Mouse (Mus musculus): ENCODE measurements around the gene Prkn. TPM values are rescaled to one million over a fixed set of nuclear protein-coding genes. Genes with fewer than 3 reads are reported as not detected.

Prkn gene
- total and polyA plus RNA-seq, 3 experiments, result 0.39 to 0.50 TPM; not detected in 1

- Histone ChIP-seq H3K36me3 (ENCODE audit: control insufficient read depth in 1 of 2, insufficient read depth in 2 of 2, low read length in 2 of 2) (no peaks in the 10 kb centered on the region), H3K4me1 (ENCODE audit: control insufficient read depth in 1 of 2, insufficient read depth in 2 of 2, low read length in 2 of 2) (no peaks in the 10 kb centered on the region), H3K27ac (ENCODE audit: control insufficient read depth, low read depth, low read length) (no peak overlapping the region), H3K9me3 (replicated peaks; ENCODE audit: insufficient read depth, low read length) (no peaks in the 10 kb centered on the region), H3K27me3 (ENCODE audit: control insufficient read depth in 1 of 2, insufficient read depth in 2 of 2, low read length in 2 of 2) (no peaks in the 10 kb centered on the region), H3K9ac (ENCODE audit: control insufficient read depth, low read depth, low read length, poor library complexity, severe bottlenecking) (no peak overlapping the region), H3K4me3 (ENCODE audit: control insufficient read depth in 1 of 2, insufficient read depth in 1 of 2, low read depth in 2 of 2, low read length in 2 of 2) (no peak overlapping the region), H3K79me2 (ENCODE audit: control insufficient read depth, insufficient read depth, low read length, poor library complexity) (no peaks in the 10 kb centered on the region)
- TF ChIP-seq E2F4 (IDR thresholded peaks at IDR 0.05; ENCODE audit: borderline replicate concordance, low read depth, low read length) (no peak), SMC3 (IDR thresholded peaks at IDR 0.05; ENCODE audit: low read depth, low read length) (0 out of 2 replicates have a peak, but pooled peaks have one; percentile 14), POLR2A (IDR thresholded peaks at IDR 0.05; ENCODE audit: control insufficient read depth in 1 of 2, insufficient read depth in 1 of 2, low read depth in 1 of 2, low read length in 2 of 2, poor library complexity in 1 of 2) (no peak), RAD21 (IDR thresholded peaks at IDR 0.05; ENCODE audit: low read depth, low read length) (peak; percentile 7), POLR2AphosphoS5 (IDR thresholded peaks at IDR 0.05; ENCODE audit: borderline replicate concordance, low read depth, low read length) (no peak), CTCF (IDR thresholded peaks at IDR 0.05 in 2 of 3, conservative IDR thresholded peaks at IDR 0.05 in 1 of 3; ENCODE audit: control insufficient read depth in 1 of 3, insufficient read depth in 1 of 3, low read depth in 2 of 3, low read length in 3 of 3, poor library complexity in 1 of 3, severe bottlenecking in 1 of 3) (peak in 1 of 3 experiments; percentile 8; a peak in 1 of 6 replicates)
- DNase-seq (ENCODE audit: low read depth, low spot score), result peak; percentile 9
Measured at GRCm38 (mm10) chr17:11886963-11887362, 1046.8 kb downstream of the Prkn start.

- Histone ChIP-seq H3K27ac (ENCODE audit: control insufficient read depth, low read depth, low read length) (no peak overlapping the region), H3K79me2 (ENCODE audit: control insufficient read depth, insufficient read depth, low read length, poor library complexity) (no peaks in the 10 kb centered on the region), H3K9ac (ENCODE audit: control insufficient read depth, low read depth, low read length, poor library complexity, severe bottlenecking) (no peak overlapping the region), H3K27me3 (ENCODE audit: control insufficient read depth in 1 of 2, insufficient read depth in 2 of 2, low read length in 2 of 2) (no peaks in the 10 kb centered on the region), H3K4me1 (ENCODE audit: control insufficient read depth in 1 of 2, insufficient read depth in 2 of 2, low read length in 2 of 2) (no peaks in the 10 kb centered on the region), H3K4me3 (ENCODE audit: control insufficient read depth in 1 of 2, insufficient read depth in 1 of 2, low read depth in 2 of 2, low read length in 2 of 2) (no peak overlapping the region), H3K36me3 (ENCODE audit: control insufficient read depth in 1 of 2, insufficient read depth in 2 of 2, low read length in 2 of 2) (no peaks in the 10 kb centered on the region), H3K9me3 (replicated peaks; ENCODE audit: insufficient read depth, low read length) (no peaks in the 10 kb centered on the region)
- DNase-seq (ENCODE audit: low read depth, low spot score), result no peak
- TF ChIP-seq JUND (IDR thresholded peaks at IDR 0.05; ENCODE audit: low read depth, low read length) (no peak), MYB (IDR thresholded peaks at IDR 0.05; ENCODE audit: low read depth, low read length) (no peak), POLR2AphosphoS2 (IDR thresholded peaks at IDR 0.05; ENCODE audit: low read length) (no peak), ZMIZ1 (IDR thresholded peaks at IDR 0.05; ENCODE audit: low read depth, low read length) (no peak), HCFC1 (IDR thresholded peaks at IDR 0.05; ENCODE audit: low read depth, low read length) (no peak), NRF1 (IDR thresholded peaks at IDR 0.05; ENCODE audit: insufficient read depth, low read depth, low read length, poor library complexity, severe bottlenecking) (no peak), ZKSCAN1 (IDR thresholded peaks at IDR 0.05; ENCODE audit: low read depth, low read length) (no peak), MAFK (IDR thresholded peaks at IDR 0.05; ENCODE audit: borderline replicate concordance, low read depth, low read length) (no peak), KAT2A (conservative IDR thresholded peaks at IDR 0.05; ENCODE audit: low read depth, low read length) (no peak), POLR2AphosphoS5 (IDR thresholded peaks at IDR 0.05; ENCODE audit: borderline replicate concordance, low read depth, low read length) (no peak), USF1 (IDR thresholded peaks at IDR 0.05; ENCODE audit: low read depth, low read length) (no peak), EP300 (IDR thresholded peaks at IDR 0.05; ENCODE audit: low read depth in 1 of 2, low read length in 2 of 2) (no peak), GATA1 (IDR thresholded peaks at IDR 0.05; ENCODE audit: low read depth, low read length) (no peak), BHLHE40 (IDR thresholded peaks at IDR 0.05; ENCODE audit: borderline replicate concordance, low read depth, low read length) (no peak), NELFE (IDR thresholded peaks at IDR 0.05; ENCODE audit: low read depth, low read length) (no peak), CTCF (IDR thresholded peaks at IDR 0.05 in 2 of 3, conservative IDR thresholded peaks at IDR 0.05 in 1 of 3; ENCODE audit: control insufficient read depth in 1 of 3, insufficient read depth in 1 of 3, low read depth in 2 of 3, low read length in 3 of 3, poor library complexity in 1 of 3, severe bottlenecking in 1 of 3) (no peak), TCF12 (IDR thresholded peaks at IDR 0.05; ENCODE audit: low read depth, low read length) (no peak), CHD1 (IDR thresholded peaks at IDR 0.05; ENCODE audit: low read depth, low read length) (no peak), USF2 (IDR thresholded peaks at IDR 0.05; ENCODE audit: borderline replicate concordance in 1 of 2, insufficient read depth in 1 of 2, low read depth in 1 of 2, low read length in 2 of 2) (no peak), E2F4 (IDR thresholded peaks at IDR 0.05; ENCODE audit: borderline replicate concordance, low read depth, low read length) (no peak)
Measured at GRCm38 (mm10) chr17:11887591-11888205, 1047.5 kb downstream of the Prkn start.

All from MEL (cell line).